Mouse (Mus musculus): ENCODE data around the gene Prpsap2. TPM values are rescaled to one million over a fixed set of nuclear protein-coding genes. Genes with fewer than 3 reads are reported as not detected.

Gene Prpsap2
- 7.3 and 10.4 TPM in 2 replicates for polyA plus RNA-seq (2012; ENCODE audit: low replicate concordance)

DNA sequence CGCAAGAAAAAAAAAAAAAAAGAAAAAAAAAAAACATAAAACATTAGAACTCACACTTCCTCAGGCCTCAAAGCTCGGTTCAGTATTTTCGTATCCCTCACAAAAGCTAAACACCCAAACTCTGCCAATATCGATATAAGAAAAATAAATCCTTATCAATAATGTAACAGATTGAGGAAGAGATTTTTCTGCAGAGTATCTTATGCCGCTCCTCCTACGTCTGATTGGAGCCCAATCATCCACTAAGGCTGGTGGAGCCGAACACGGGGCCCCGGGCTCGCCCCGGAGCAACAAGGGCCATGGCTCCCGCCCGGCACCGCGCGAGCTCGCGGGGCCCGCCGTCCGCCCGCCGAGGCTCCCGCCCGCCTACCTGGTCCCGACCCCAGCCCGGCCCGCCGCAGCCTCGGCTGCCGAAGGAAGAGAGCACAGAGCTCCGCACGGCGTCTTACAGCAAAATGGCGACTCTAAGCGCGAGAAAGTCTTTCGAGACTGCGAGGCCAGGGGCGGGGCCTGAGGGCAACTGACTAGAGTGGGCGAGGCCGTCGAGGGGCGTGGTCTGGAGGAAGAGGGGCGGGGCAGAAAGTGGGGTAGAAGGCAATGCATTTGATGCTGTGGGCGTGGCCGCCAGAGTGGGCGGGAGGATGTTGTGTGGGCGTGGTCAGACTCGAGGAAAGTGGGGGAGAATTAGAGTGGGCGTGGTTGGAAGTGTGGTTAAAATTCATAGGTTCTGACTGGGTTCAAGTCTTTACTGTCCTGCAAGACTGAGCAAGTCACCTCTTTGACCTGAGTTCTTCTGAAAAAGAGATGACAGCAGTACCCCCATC, at the start of gene Prpsap2:
Gene Prpsap2 (minus strand): TSS at position 505 of the 824 bp plus-strand sequence.

DNA sequence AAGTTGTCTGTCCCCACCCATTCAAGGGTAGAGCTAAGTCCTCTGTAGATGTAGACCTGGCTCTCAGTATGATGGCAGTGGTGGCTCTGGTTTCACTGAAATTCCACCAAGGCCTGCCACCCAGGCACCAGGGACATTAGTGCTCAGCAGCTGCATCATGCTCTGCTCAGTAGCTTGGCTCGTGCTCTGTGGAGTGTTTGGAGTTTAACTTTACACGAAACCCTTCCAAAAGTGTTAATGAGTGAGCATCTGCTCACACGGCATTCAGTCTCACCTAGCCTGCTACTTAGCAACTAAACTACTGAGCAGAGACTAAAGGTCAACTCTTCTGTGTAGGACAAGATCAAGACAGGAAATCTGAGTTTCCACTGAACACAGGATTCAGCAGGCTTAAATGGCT, 41.3 kb downstream of the Prpsap2 start, which contains the start of gene Slc5a10:
Gene Slc5a10 (minus strand): TSS at position 191 of the 400 bp plus-strand sequence.

DNA sequence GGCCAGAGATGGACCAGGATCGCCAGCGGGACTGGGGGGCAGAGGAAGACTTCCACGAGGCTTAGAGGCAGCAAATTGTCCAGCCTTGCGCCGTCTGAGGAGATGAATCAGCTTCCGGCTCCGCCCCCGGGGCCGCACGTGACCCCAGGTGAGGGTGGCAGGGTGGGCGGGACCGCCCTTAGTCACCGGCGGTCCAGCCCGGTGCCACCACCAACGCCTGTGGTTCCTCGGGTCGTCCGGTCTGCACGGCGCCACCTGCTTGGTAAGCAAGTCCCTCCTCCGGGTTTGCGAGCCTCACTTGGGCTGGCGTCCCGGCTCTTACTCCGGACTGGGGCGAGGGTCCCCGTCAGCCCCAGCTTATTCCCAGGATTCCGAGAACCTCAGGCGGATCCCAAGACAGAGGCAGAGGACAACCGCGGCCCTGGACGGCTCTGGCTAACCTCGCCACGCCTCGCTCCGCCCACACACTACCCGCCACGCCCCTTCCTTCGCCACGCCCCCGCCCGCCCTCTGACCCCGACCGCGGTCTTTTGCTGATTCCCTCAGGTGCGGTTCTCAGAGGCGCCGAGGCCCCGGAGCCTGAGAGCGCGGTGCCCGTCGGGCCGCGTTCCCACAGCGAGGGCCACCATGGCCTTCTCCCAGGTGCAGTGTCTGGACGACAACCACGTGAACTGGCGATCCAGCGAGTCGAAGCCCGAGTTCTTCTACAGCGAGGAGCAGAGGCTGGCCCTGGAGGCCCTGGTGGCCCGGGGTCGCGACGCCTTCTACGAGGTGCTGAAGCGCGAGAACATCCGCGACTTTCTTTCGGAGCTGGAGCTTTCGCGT, 77.8 kb downstream of the Prpsap2 start, which contains the start of gene Fam83g:
Gene Fam83g (plus strand): TSS at position 185 of the 825 bp plus-strand sequence.

Other genes starting within 250 kb of the Prpsap2 start
- gene Epn2, start 182.4 kb downstream of the Prpsap2 start, polyA plus RNA-seq (2012; ENCODE audit: low replicate concordance) = 0.39 and 3.0 TPM in 2 replicates
- gene Grap, start 108.8 kb downstream of the Prpsap2 start, polyA plus RNA-seq (2012; ENCODE audit: low replicate concordance) = 25.8 and 39.1 TPM in 2 replicates
- 29.6 and 33.2 TPM in 2 replicates for gene Fam83g, start 78.0 kb downstream of the Prpsap2 start, polyA plus RNA-seq (2012; ENCODE audit: low replicate concordance)
- not detected in 2 replicates for gene Slc5a10, start 41.3 kb downstream of the Prpsap2 start, polyA plus RNA-seq (2012; ENCODE audit: low replicate concordance)
- 2.7 and 2.8 TPM in 2 replicates for gene Ulk2, start 93.0 kb upstream of the Prpsap2 start, polyA plus RNA-seq (2012; ENCODE audit: low replicate concordance)
- gene Akap10, start 168.2 kb upstream of the Prpsap2 start, polyA plus RNA-seq (2012; ENCODE audit: low replicate concordance) = 36.0 and 38.5 TPM in 2 replicates
- gene Specc1, start 194.7 kb upstream of the Prpsap2 start, polyA plus RNA-seq (2012; ENCODE audit: low replicate concordance) = 6.4 and 26.2 TPM in 2 replicates